Mouse (Mus musculus) stomach, postnatal 0 days (tissue): Measurements from ENCODE around the gene Polr2b. TPM values are rescaled to one million over a fixed set of nuclear protein-coding genes. Genes with fewer than 3 reads are reported as not detected.

Experiments
- ATAC-seq: fragments of 200-750 bp; cut with Nextera tagmentation; 2 replicates; pipeline ENCODE4 v1.8.0; 2017; ENCODE audit not compliant: low FRiP score, low TSS enrichment
- DNase-seq: peaks from one replicate; pipeline ENCODE4 v3.0.0-alpha.2; 2016; ENCODE audit warnings: low spot score
- H3K27ac ChIP-seq: fragments of 300-500 bp; sonication (generic); replicated peaks from 2 replicates; pipeline ENCODE4 v1.5.1; 2014; ENCODE audit warnings: mild to moderate bottlenecking, control low read depth
- H3K27me3 ChIP-seq: fragments of 300-500 bp; sonication (generic); 2 replicates; pipeline ENCODE4 v1.6.1; 2014; ENCODE audit warnings: low read length; ENCODE audit not compliant: control insufficient read depth, insufficient read depth
- H3K36me3 ChIP-seq: fragments of 300-500 bp; sonication (generic); 2 replicates; pipeline ENCODE4 v1.6.1; 2014; ENCODE audit warnings: low read length, mixed read lengths; ENCODE audit not compliant: control insufficient read depth, insufficient read depth
- H3K4me1 ChIP-seq: fragments of 300-500 bp; sonication (generic); replicated peaks from 2 replicates; pipeline ENCODE4 v1.6.1; 2014; ENCODE audit warnings: antibody characterized with exemption; ENCODE audit not compliant: control insufficient read depth, insufficient read depth
- H3K4me2 ChIP-seq: fragments of 300-500 bp; sonication (generic); replicated peaks from 2 replicates; pipeline ENCODE4 v1.6.1; 2014; ENCODE audit warnings: low read depth, mild to moderate bottlenecking, control low read depth, moderate library complexity
- H3K4me3 ChIP-seq: fragments of 300-500 bp; sonication (generic); 2 replicates; pipeline ENCODE4 v1.5.1; 2014; ENCODE audit warnings: low read depth, low read length, control low read depth
- H3K9ac ChIP-seq: fragments of 300-500 bp; sonication (generic); 2 replicates; pipeline ENCODE4 v1.6.1; 2014; ENCODE audit warnings: mild to moderate bottlenecking, low read length, control low read depth, mixed read lengths
- H3K9me3 ChIP-seq: fragments of 300-500 bp; sonication (generic); 2 replicates; pipeline ENCODE4 v1.6.1; 2016; ENCODE audit warnings: low read length; ENCODE audit not compliant: control insufficient read depth
- CTCF ChIP-seq: IDR thresholded peaks from 2 replicates; pipeline ENCODE4 v1.5.1; 2016; ENCODE audit warnings: antibody characterized with exemption, low read depth, mild to moderate bottlenecking, moderate library complexity
- EP300 ChIP-seq: optimal IDR thresholded peaks from 2 replicates; pipeline ENCODE3; 2016; ENCODE audit warnings: antibody characterized with exemption
- WGBS: fragments of 180-500 bp; shearing (Covaris S2); extraction: QIAGEN DNeasy Blood & Tissue Kit; methylation state at CpG from one replicate; pipeline ENCODE4 v1.1.7; 2014; 5-methylcytosine and 5-hydroxymethylcytosine counted together
- polyA plus RNA-seq: library from polyadenylated mRNA; unstranded; fragments of >200 nt; fragmentation: Nextera tagmentation; extraction: Ambion mirVana; gene quantifications from 2 replicates; pipeline ENCODE4 v1.2.1, GENCODE M21; 2015

Gene Polr2b
- polyA plus RNA-seq, 1 experiment from 2014 or later, result 23.5 TPM

GRCm38 (mm10) chr5:77354361-77354787, 44.4 kb downstream of the Polr2b start:
- WGBS, result 12% methylated on average over 16 of the region's 16 CpGs
- H3K9me3 ChIP-seq, result no peaks in the 10 kb centered on the region
- H3K27ac ChIP-seq, result no peak overlapping the region; the same call in 1 of the 2 replicates
- DNase-seq (peak; percentile 87), ATAC-seq (peak; percentile 45; the same call in 1 of the 2 replicates)
- peak; percentile 98 for TF ChIP-seq CTCF
- no peak for TF ChIP-seq EP300
- H3K9ac ChIP-seq, result no peak overlapping the region
- H3K4me2 ChIP-seq, result peak overlapping the region; percentile 30
- no peak overlapping the region for H3K4me3 ChIP-seq
- 0 out of 2 replicates have a peak, but pooled peaks cover 6% of the 10 kb centered on the region for H3K4me1 ChIP-seq
- peaks cover 9% of the 10 kb centered on the region; the same call in 1 of the 2 replicates for H3K36me3 ChIP-seq
- H3K27me3 ChIP-seq, result no peaks in the 10 kb centered on the region

- no peak overlapping the region for H3K4me3 ChIP-seq
- no peak overlapping the region for H3K4me2 ChIP-seq
- DNase-seq (no peak), ATAC-seq (no peak)
- TF ChIP-seq EP300, result no peak
- TF ChIP-seq CTCF, result no peak
- H3K9me3 ChIP-seq, result no peaks in the 10 kb centered on the region
- 0 out of 2 replicates have a peak, but pooled peaks cover 6% of the 10 kb centered on the region for H3K4me1 ChIP-seq
- H3K27me3 ChIP-seq, result no peaks in the 10 kb centered on the region
- H3K36me3 ChIP-seq, result 0 out of 2 replicates have a peak, but pooled peaks cover 4% of the 10 kb centered on the region
- WGBS, result 59% methylated on average over 19 of the region's 19 CpGs
- no peak overlapping the region for H3K9ac ChIP-seq
- H3K27ac ChIP-seq, result peak overlapping the region; percentile 89
These were observed 45.6 kb downstream of the Polr2b start for GRCm38 (mm10) chr5:77355307-77356265.

- Histone ChIP-seq H3K36me3 (no peaks in the 10 kb centered on the region), H3K27ac (peak overlapping the region; percentile 92), H3K4me1 (0 out of 2 replicates have a peak, but pooled peaks cover 6% of the 10 kb centered on the region), H3K4me2 (peak overlapping the region; percentile 57), H3K4me3 (peak overlapping the region; percentile 36), H3K27me3 (no peaks in the 10 kb centered on the region), H3K9me3 (no peaks in the 10 kb centered on the region), H3K9ac (peak overlapping the region; percentile 52)
- peak; percentile 72 for DNase-seq
- 0 out of 2 replicates have a peak, but pooled peaks have one; percentile 1 for TF ChIP-seq CTCF
- TF ChIP-seq EP300, result no peak
- 10% methylated on average over 22 of the region's 22 CpGs for WGBS
- peak; percentile 76 for ATAC-seq
These were observed 47.6 kb downstream of the Polr2b start for GRCm38 (mm10) chr5:77357405-77358149.

GRCm38 (mm10) chr5:77358347-77358746, 48.4 kb downstream of the Polr2b start:
- H3K36me3 ChIP-seq, result no peaks in the 10 kb centered on the region
- WGBS, result 2% methylated on average over 10 of the region's 10 CpGs
- peaks cover 6% of the 10 kb centered on the region; the same call in 1 of the 2 replicates for H3K4me1 ChIP-seq
- peak overlapping the region; percentile 36; the same call in 1 of the 2 replicates for H3K4me3 ChIP-seq
- no peaks in the 10 kb centered on the region for H3K27me3 ChIP-seq
- H3K9ac ChIP-seq, result peak overlapping the region; percentile 52
- H3K9me3 ChIP-seq, result no peaks in the 10 kb centered on the region
- H3K27ac ChIP-seq, result peak overlapping the region; percentile 92
- H3K4me2 ChIP-seq, result peak overlapping the region; percentile 57
- TF ChIP-seq EP300 (peak; percentile 59), CTCF (no peak)
- peak; percentile 80 for ATAC-seq
- DNase-seq, result peak; percentile 71

- Histone ChIP-seq H3K4me2 (no peak overlapping the region), H3K4me3 (no peak overlapping the region), H3K4me1 (peaks cover 6% of the 10 kb centered on the region; the same call in 1 of the 2 replicates), H3K9me3 (no peaks in the 10 kb centered on the region), H3K27me3 (no peaks in the 10 kb centered on the region), H3K36me3 (no peaks in the 10 kb centered on the region), H3K27ac (no peak overlapping the region; the same call in 1 of the 2 replicates), H3K9ac (no peak overlapping the region)
- WGBS, result 85% methylated on average over 4 of the region's 4 CpGs
- TF ChIP-seq EP300, result no peak
- TF ChIP-seq CTCF, result no peak
- DNase-seq (no peak), ATAC-seq (no peak)
These were observed 50.0 kb downstream of the Polr2b start for GRCm38 (mm10) chr5:77359971-77360370.
